Mouse (Mus musculus) megakaryocyte, embryonic 14.5 days (primary cell): ENCODE measurements around the gene Fam83c. TPM values are rescaled to one million over a fixed set of nuclear protein-coding genes. Genes with fewer than 3 reads are reported as not detected.

Experiments used
- H3K27me3 ChIP-seq: replicated peaks from 2 replicates; pipeline ENCODE3; 2012; ENCODE audit warnings: inconsistent platforms
- H3K36me3 ChIP-seq: replicated peaks from 2 replicates; pipeline ENCODE3; 2012; ENCODE audit warnings: low read length, inconsistent platforms, mixed read lengths
- H3K4me1 ChIP-seq: 2 replicates; pipeline ENCODE4 v1.6.1; 2012; ENCODE audit warnings: inconsistent platforms
- H3K4me3 ChIP-seq: replicated peaks from 2 replicates; pipeline ENCODE3; 2012; ENCODE audit warnings: moderate library complexity, mild to moderate bottlenecking, inconsistent platforms
- H3K9me3 ChIP-seq: 2 replicates; pipeline ENCODE4 v1.6.1; 2012; ENCODE audit warnings: inconsistent platforms
- FLI1 ChIP-seq: IDR thresholded peaks from 2 replicates; pipeline ENCODE4 v1.6.1; 2012; ENCODE audit warnings: low read length, inconsistent platforms, mixed read lengths
- GATA1 ChIP-seq: IDR thresholded peaks from 3 replicates; pipeline ENCODE4 v1.6.1; 2012; ENCODE audit warnings: mixed read lengths, low read length, inconsistent platforms, borderline replicate concordance
- polyA plus RNA-seq: library from polyadenylated mRNA; stranded (reverse); fragments of >175 nt; gene quantifications from 2 replicates; pipeline ENCODE4 v1.2.3, GENCODE M21; 2012; ENCODE audit warnings: low replicate concordance; ENCODE audit not compliant: insufficient read depth

Fam83c gene
- polyA plus RNA-seq, result 0.03 and 0.55 TPM in 2 replicates

GRCm38 (mm10) chr2:155834732-155835131 lies at the start of gene Fam83c:
Gene Fam83c (minus strand): TSS chr2:155834854.
- H3K4me1 ChIP-seq, result peaks cover 14% of the 10 kb centered on the region
- TF ChIP-seq GATA1 (no peak), FLI1 (no peak)

GRCm38 (mm10) chr2:155882087-155882486 lies 47.4 kb upstream of the Fam83c start:
- peaks cover 52% of the 10 kb centered on the region for H3K4me1 ChIP-seq
- peak overlapping the region; percentile 28 for H3K4me3 ChIP-seq
- TF ChIP-seq GATA1 (no peak), FLI1 (no peak)
- H3K36me3 ChIP-seq, result peaks cover 72% of the 10 kb centered on the region
- H3K27me3 ChIP-seq, result no peaks in the 10 kb centered on the region
- no peaks in the 10 kb centered on the region for H3K9me3 ChIP-seq

More at GRCm38 (mm10) chr2:155834732-155835131, at the start of gene Fam83c:
- no peaks in the 10 kb centered on the region for H3K36me3 ChIP-seq
- H3K27me3 ChIP-seq, result peaks cover 54% of the 10 kb centered on the region
- H3K9me3 ChIP-seq, result no peaks in the 10 kb centered on the region
- no peak within 1 kb of the TSS for H3K4me3 ChIP-seq

- Histone ChIP-seq H3K36me3 (peaks cover 71% of the 10 kb centered on the region), H3K9me3 (no peaks in the 10 kb centered on the region), H3K27me3 (no peaks in the 10 kb centered on the region), H3K4me3 (peak overlapping the region; percentile 81), H3K4me1 (peaks cover 79% of the 10 kb centered on the region)
- TF ChIP-seq GATA1, result no peak
- no peak for TF ChIP-seq FLI1
Measured at GRCm38 (mm10) chr2:155878964-155879876, 44.6 kb upstream of the Fam83c start.

GRCm38 (mm10) chr2:155873636-155874035 lies 39.0 kb upstream of the Fam83c start:
- H3K27me3 ChIP-seq, result no peaks in the 10 kb centered on the region
- peaks cover 80% of the 10 kb centered on the region for H3K36me3 ChIP-seq
- H3K4me1 ChIP-seq, result peaks cover 83% of the 10 kb centered on the region
- TF ChIP-seq GATA1 (no peak), FLI1 (no peak)
- no peaks in the 10 kb centered on the region for H3K9me3 ChIP-seq
- peak overlapping the region; percentile 74 for H3K4me3 ChIP-seq

- H3K27me3 ChIP-seq, result no peaks in the 10 kb centered on the region
- TF ChIP-seq GATA1, result no peak
- no peak for TF ChIP-seq FLI1
- peaks cover 86% of the 10 kb centered on the region for H3K4me1 ChIP-seq
- H3K36me3 ChIP-seq, result peaks cover 84% of the 10 kb centered on the region
- H3K4me3 ChIP-seq, result peak overlapping the region; percentile 74
- H3K9me3 ChIP-seq, result no peaks in the 10 kb centered on the region
Measured at GRCm38 (mm10) chr2:155872930-155873507, 38.4 kb upstream of the Fam83c start.

- no peaks in the 10 kb centered on the region for H3K27me3 ChIP-seq
- no peaks in the 10 kb centered on the region for H3K9me3 ChIP-seq
- H3K4me3 ChIP-seq, result no peak overlapping the region
- peaks cover 86% of the 10 kb centered on the region for H3K36me3 ChIP-seq
- TF ChIP-seq GATA1, result no peak
- no peak for TF ChIP-seq FLI1
- peaks cover 86% of the 10 kb centered on the region for H3K4me1 ChIP-seq
Measured at GRCm38 (mm10) chr2:155872486-155872885, 37.8 kb upstream of the Fam83c start.

- no peaks in the 10 kb centered on the region for H3K9me3 ChIP-seq
- H3K4me3 ChIP-seq, result no peak overlapping the region
- H3K4me1 ChIP-seq, result peaks cover 67% of the 10 kb centered on the region
- TF ChIP-seq GATA1, result no peak
- TF ChIP-seq FLI1, result no peak
- H3K27me3 ChIP-seq, result no peaks in the 10 kb centered on the region
- peaks cover 77% of the 10 kb centered on the region for H3K36me3 ChIP-seq
Measured at GRCm38 (mm10) chr2:155869772-155870171, 35.1 kb upstream of the Fam83c start.

- H3K36me3 ChIP-seq, result peaks cover 79% of the 10 kb centered on the region
- no peak for TF ChIP-seq FLI1
- no peak for TF ChIP-seq GATA1
- peaks cover 53% of the 10 kb centered on the region for H3K4me1 ChIP-seq
- H3K9me3 ChIP-seq, result no peaks in the 10 kb centered on the region
- H3K4me3 ChIP-seq, result no peak overlapping the region
- H3K27me3 ChIP-seq, result no peaks in the 10 kb centered on the region
Measured at GRCm38 (mm10) chr2:155868320-155868719, 33.7 kb upstream of the Fam83c start.

GRCm38 (mm10) chr2:155863301-155863867 lies 28.7 kb upstream of the Fam83c start:
- Histone ChIP-seq H3K4me1 (peaks cover 14% of the 10 kb centered on the region), H3K36me3 (peaks cover 71% of the 10 kb centered on the region), H3K27me3 (no peaks in the 10 kb centered on the region), H3K4me3 (no peak overlapping the region), H3K9me3 (no peaks in the 10 kb centered on the region)
- TF ChIP-seq FLI1, result no peak
- no peak for TF ChIP-seq GATA1
